In the genomic region with DNA sequence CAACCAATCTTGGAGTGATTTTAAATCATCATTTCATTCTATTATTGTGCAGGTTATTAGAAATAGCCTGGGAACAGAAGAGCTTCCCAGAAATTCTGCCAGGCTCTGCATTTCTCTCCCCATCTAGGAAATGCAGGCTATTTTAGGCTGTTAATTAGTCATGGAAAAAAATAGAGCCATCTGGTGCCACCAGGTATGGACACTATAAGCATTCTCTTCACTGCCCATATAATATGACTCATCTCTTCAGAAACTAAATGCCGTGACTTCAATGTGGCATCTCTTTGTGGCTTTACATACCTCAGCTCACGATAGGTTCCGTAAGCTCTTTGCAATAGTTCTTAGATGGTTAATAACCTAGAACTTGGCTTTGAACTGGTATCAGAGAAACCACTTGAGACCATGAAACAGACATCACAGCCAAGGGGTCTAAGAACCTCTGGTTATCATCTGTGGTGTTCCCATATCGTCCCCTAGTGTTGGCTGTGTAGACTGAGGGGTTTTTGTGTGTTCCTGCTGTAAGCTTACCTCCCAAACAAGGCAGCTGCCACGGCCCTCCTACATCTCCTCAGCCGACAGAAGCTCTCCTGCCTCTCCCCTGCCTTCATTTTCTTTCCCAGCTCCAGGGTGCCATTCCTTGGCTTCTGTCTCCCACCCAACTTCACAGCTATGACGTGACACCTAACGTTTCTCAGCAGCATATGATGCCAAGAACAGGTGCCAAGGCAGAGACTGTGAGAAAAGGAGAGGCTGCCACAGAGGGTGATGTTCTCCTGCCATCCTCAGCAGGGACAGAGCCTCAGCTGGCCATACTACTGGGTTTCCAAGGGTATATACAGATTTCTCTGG, we compare ENCODE assay signal across 14 mouse cellular contexts. TPM values are rescaled to one million over a fixed set of nuclear protein-coding genes. Genes with fewer than 3 reads are reported as not detected.
DNase-seq lines count a peak whose midpoint lies in the region; ATAC-seq and TF ChIP-seq lines count a peak whose summit lies in the region.
"Had no signal": no experiment of that assay in that cellular context is flagged by ENCODE, and none has a peak within 500 bp of the region (broad histone marks: within the 10 kb centered on the region; RNA-seq: fewer than 3 reads in every experiment).

No protein-coding gene starts in this region.

- DNase-seq in layer of hippocampus, adult 18-20 months (ENCODE audit: low spot score in 2 of 2): peak; percentile 7 to 23
- DNase-seq in layer of hippocampus, postnatal 25 days (ENCODE audit: extremely low spot score in 1 of 2, low spot score in 1 of 2): no peak
- DNase-seq in cerebellum, adult 9-10 months: peak; percentile 83
- DNase-seq in layer of hippocampus, adult 2 months (ENCODE audit: low spot score in 2 of 2): peak in 1 of 2 experiments; percentile 13
- DNase-seq in right cerebral cortex, postnatal 10 days (ENCODE audit: low spot score in 2 of 2): peak; percentile 46 to 69
- no peak for DNase-seq in urinary bladder, postnatal 4 days (ENCODE audit: low spot score in 2 of 2)
- no peak for DNase-seq in heart, adult 8-10 months (ENCODE audit: low spot score)
- DNase-seq: adrenal gland, postnatal 10 days had no signal

- WGBS in intestine, embryonic 15.5 days: 75% methylated on average over 8 of the region's 8 CpGs

- H3K4me3 ChIP-seq in layer of hippocampus, adult 2 months: no peak overlapping the region
- no peak overlapping the region for H3K4me3 ChIP-seq in intestine, embryonic 15.5 days (replicated peaks)
- H3K4me3 ChIP-seq: embryonic facial prominence, embryonic 12.5 days; megakaryocyte, embryonic 14.5 days; neural tube, embryonic 13.5 days had no signal

- H3K9me3 ChIP-seq in intestine, embryonic 15.5 days: no peaks in the 10 kb centered on the region
- H3K9me3 ChIP-seq: embryonic facial prominence, embryonic 12.5 days; G1E; megakaryocyte, embryonic 14.5 days; neural tube, embryonic 13.5 days had no signal

- H3K27me3 ChIP-seq in intestine, embryonic 15.5 days (replicated peaks): no peaks in the 10 kb centered on the region
- H3K27me3 ChIP-seq: embryonic facial prominence, embryonic 12.5 days; megakaryocyte, embryonic 14.5 days; neural tube, embryonic 13.5 days had no signal

- H3K36me3 ChIP-seq in intestine, embryonic 15.5 days: no peaks in the 10 kb centered on the region
- H3K36me3 ChIP-seq: embryonic facial prominence, embryonic 12.5 days; G1E; neural tube, embryonic 13.5 days had no signal

- peak; percentile 65 for TF ChIP-seq CTCF in layer of hippocampus, adult 2 months (conservative IDR thresholded peaks at IDR 0.05)

- no peak for ATAC-seq in intestine, embryonic 15.5 days

- H3K4me1 ChIP-seq in intestine, embryonic 15.5 days (replicated peaks): no peaks in the 10 kb centered on the region
- H3K4me1 ChIP-seq: embryonic facial prominence, embryonic 12.5 days; megakaryocyte, embryonic 14.5 days; neural tube, embryonic 13.5 days had no signal

- H3K27ac ChIP-seq in layer of hippocampus, adult 2 months: peak overlapping the region; percentile 39
- H3K27ac ChIP-seq in intestine, embryonic 15.5 days: no peak overlapping the region
- H3K27ac ChIP-seq: embryonic facial prominence, embryonic 12.5 days; neural tube, embryonic 13.5 days had no signal

- no peak overlapping the region for H3K9ac ChIP-seq in intestine, embryonic 15.5 days
- H3K9ac ChIP-seq: embryonic facial prominence, embryonic 12.5 days; neural tube, embryonic 13.5 days had no signal

- H3K4me2 ChIP-seq in intestine, embryonic 15.5 days (replicated peaks): no peak overlapping the region
- H3K4me2 ChIP-seq: embryonic facial prominence, embryonic 12.5 days; neural tube, embryonic 13.5 days had no signal

RNA-seq across cellular contexts. Expression of a gene that starts 27.9 kb away (rescaled TPM):
- 10 to 100 TPM in 1 of 2 experiments, 1 to 10 TPM in 1; 9.8 to 10.5 TPM for total RNA-seq in layer of hippocampus, adult 18-20 months (2021)
- 1 to 10 TPM; 7.5 to 8.7 TPM for total RNA-seq in layer of hippocampus, postnatal 25 days (2021)
- 1 to 10 TPM; 8.3 to 9.7 TPM for total RNA-seq in layer of hippocampus, adult 2 months (2021)
- 4.3 and 5.6 TPM in 2 replicates for polyA plus RNA-seq in intestine, embryonic 15.5 days (2015; fragmentation: Nextera tagmentation; extraction: Ambion mirVana)
- total RNA-seq in heart, adult 8-10 months (2022): 10 to 100 TPM; 27.9 to 35.7 (median 29.7) TPM
- total RNA-seq: G1E; liver, adult 2 months had no signal
- polyA plus RNA-seq: G1E had no signal

Comparison
In these comparisons a context has a peak if more than half of its experiments do, and no peak if none do; other contexts are left out.
1. DNase-seq: peak in layer of hippocampus, adult 18-20 months (2 of 2), cerebellum, adult 9-10 months (single experiment) and right cerebral cortex, postnatal 10 days (2 of 2); none in layer of hippocampus, postnatal 25 days (0 of 2), urinary bladder, postnatal 4 days (0 of 2) and heart, adult 8-10 months (single experiment).